Mouse (Mus musculus) left cerebral cortex, adult 2 months (tissue): ENCODE results near the gene Gucy1b2. TPM values are rescaled to one million over a fixed set of nuclear protein-coding genes. Genes with fewer than 3 reads are reported as not detected.

ENCODE experiments used
- DNase-seq, 2 experiments: peaks; one replicate each; pipeline ENCODE4 v3.0.0; 2021 to 2022; ENCODE audit warnings: low spot score in 2 of 2, mixed read lengths in 1 of 2; ENCODE audit errors: extremely low spot score in 1 of 2
- H3K27ac ChIP-seq: fragments of 200-600 bp; 2 replicates; pipeline ENCODE4 v1.8.1; 2022
- H3K4me3 ChIP-seq: fragments of 200-600 bp; 2 replicates; pipeline ENCODE4 v1.8.1; 2022
- CTCF ChIP-seq: fragments of 200-600 bp; IDR thresholded peaks from 2 replicates; pipeline ENCODE4 v1.8.1; 2022; ENCODE audit warnings: antibody characterized with exemption, mild to moderate bottlenecking, moderate library complexity
- intact Hi-C: fragments of 180-260 bp; cut with DNase I; formaldehyde crosslinking; loops from one replicate; pipeline ENCODE4 v1.15.1; 2025
- total RNA-seq, 2 experiments: library from RNA; stranded (reverse); gene quantifications; 2 replicates each; pipeline ENCODE4 v1.2.3; 2021

Gucy1b2 gene
- total RNA-seq, 2 experiments from 2014 or later, result 0.28 to 0.29 TPM

- intact Hi-C loops, result loop anchor here (2.0 to 10.0 kb wide), 3 partner anchors 28 to 632 kb away; no protein-coding TSS in a partner anchor
- no peak for TF ChIP-seq CTCF
- peak overlapping the region; percentile 67 for H3K27ac ChIP-seq
- peak overlapping the region; percentile 27; the same call in 1 of the 2 replicates for H3K4me3 ChIP-seq
- DNase-seq, result peak; percentile 45 to 53
Observed at GRCm38 (mm10) chr14:62389064-62389728, 66.9 kb downstream of the Gucy1b2 start.

GRCm38 (mm10) chr14:62383786-62384299 is 72.2 kb downstream of the Gucy1b2 start:
- Histone ChIP-seq H3K27ac (no peak overlapping the region), H3K4me3 (no peak overlapping the region)
- intact Hi-C loops, result loop anchor here (10.0 kb wide), 1 partner anchor 219 kb away; no protein-coding TSS in a partner anchor
- DNase-seq, result no peak
- TF ChIP-seq CTCF, result no peak

- Histone ChIP-seq H3K4me3 (no peak overlapping the region), H3K27ac (no peak overlapping the region)
- intact Hi-C loops, result loop anchor here (10.0 kb wide), 1 partner anchor 218 kb away; no protein-coding TSS in a partner anchor
- TF ChIP-seq CTCF, result no peak
- no peak for DNase-seq
Observed at GRCm38 (mm10) chr14:62383109-62383508, 73.0 kb downstream of the Gucy1b2 start.

GRCm38 (mm10) chr14:62380606-62381005 is 75.5 kb downstream of the Gucy1b2 start:
- intact Hi-C loops, result loop anchor here (10.0 kb wide), 1 partner anchor 216 kb away; no protein-coding TSS in a partner anchor
- DNase-seq, result no peak
- Histone ChIP-seq H3K27ac (no peak overlapping the region), H3K4me3 (no peak overlapping the region)
- no peak for TF ChIP-seq CTCF

GRCm38 (mm10) chr14:62379391-62379790 is 76.7 kb downstream of the Gucy1b2 start:
- intact Hi-C loops, result no loop called here
- no peak overlapping the region for H3K27ac ChIP-seq
- DNase-seq, result no peak
- no peak overlapping the region for H3K4me3 ChIP-seq
- TF ChIP-seq CTCF, result no peak

GRCm38 (mm10) chr14:62376115-62376514 is 80.0 kb downstream of the Gucy1b2 start:
- no peak for DNase-seq
- intact Hi-C loops, result no loop called here
- no peak overlapping the region for H3K27ac ChIP-seq
- no peak for TF ChIP-seq CTCF
- H3K4me3 ChIP-seq, result no peak overlapping the region

GRCm38 (mm10) chr14:62375694-62376093 is 80.4 kb downstream of the Gucy1b2 start:
- intact Hi-C loops, result no loop called here
- H3K4me3 ChIP-seq, result no peak overlapping the region
- DNase-seq, result no peak
- H3K27ac ChIP-seq, result no peak overlapping the region
- no peak for TF ChIP-seq CTCF

GRCm38 (mm10) chr14:62374001-62374400 is 82.1 kb downstream of the Gucy1b2 start:
- Histone ChIP-seq H3K27ac (no peak overlapping the region), H3K4me3 (no peak overlapping the region)
- DNase-seq, result no peak
- no peak for TF ChIP-seq CTCF
- intact Hi-C loops, result no loop called here

- no peak for DNase-seq
- Histone ChIP-seq H3K4me3 (no peak overlapping the region), H3K27ac (no peak overlapping the region)
- intact Hi-C loops, result no loop called here
- TF ChIP-seq CTCF, result no peak
Observed at GRCm38 (mm10) chr14:62370819-62371218, 85.3 kb downstream of the Gucy1b2 start.

- DNase-seq, result no peak
- no peak overlapping the region for H3K4me3 ChIP-seq
- intact Hi-C loops, result no loop called here
Observed at GRCm38 (mm10) chr14:62363774-62364173, 92.3 kb downstream of the Gucy1b2 start.

GRCm38 (mm10) chr14:62361263-62361980 is 94.7 kb downstream of the Gucy1b2 start:
- H3K27ac ChIP-seq, result no peak overlapping the region
- TF ChIP-seq CTCF, result no peak

More at GRCm38 (mm10) chr14:62363774-62364173, 92.3 kb downstream of the Gucy1b2 start:
- no peak for TF ChIP-seq CTCF
- H3K27ac ChIP-seq, result no peak overlapping the region

GRCm38 (mm10) chr14:62355201-62355600 is 100.9 kb downstream of the Gucy1b2 start:
- Histone ChIP-seq H3K27ac (no peak overlapping the region), H3K4me3 (no peak overlapping the region)
- intact Hi-C loops, result no loop called here
- no peak for DNase-seq
- no peak for TF ChIP-seq CTCF

More at GRCm38 (mm10) chr14:62361263-62361980, 94.7 kb downstream of the Gucy1b2 start:
- intact Hi-C loops, result no loop called here
- no peak overlapping the region for H3K4me3 ChIP-seq
- DNase-seq, result no peak
